Mouse (Mus musculus): ENCODE measurements around the gene Gabrr3.

GRCm38 (mm10) chr16:59448181-59448580, 41.0 kb downstream of the Gabrr3 start:
- TF ChIP-seq CTCF (conservative IDR thresholded peaks at IDR 0.05; ENCODE audit: low read length), result no peak
- TF ChIP-seq NANOG (IDR thresholded peaks at IDR 0.05; ENCODE audit: borderline replicate concordance, low read length), result no peak

All from E14TG2a.4 (cell line).